Mouse (Mus musculus): ENCODE measurements around the gene Gm29797. TPM values are rescaled to one million over a fixed set of nuclear protein-coding genes. Genes with fewer than 3 reads are reported as not detected.
A peak's percentile ranks its signal among the peaks of the same experiment; 100 is the strongest.

Gm29797 gene
- polyA plus RNA-seq, 1 experiment from 2014 or later, result not detected

DNA sequence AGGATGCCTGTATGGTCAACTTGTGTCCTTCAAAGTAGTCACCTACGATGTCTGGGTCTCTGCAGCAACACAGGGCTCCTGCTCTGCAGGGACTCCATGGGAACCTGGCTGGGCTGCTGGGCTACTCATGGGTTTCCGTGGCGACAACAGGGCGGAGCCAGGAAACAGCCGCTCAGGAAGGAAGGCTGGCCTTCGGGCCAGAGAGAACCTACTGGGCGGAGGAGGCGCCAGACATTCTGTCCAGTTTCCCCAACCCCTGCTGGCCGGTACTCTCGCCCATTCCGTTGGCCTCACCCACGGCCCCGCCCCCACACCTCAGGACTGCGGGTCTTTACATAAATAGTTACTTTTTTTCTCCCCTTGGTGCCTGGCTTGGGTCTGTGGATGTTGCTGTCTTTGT lies 18.6 kb downstream of the Gm29797 start:
- Histone ChIP-seq H3K9ac (replicated peaks; ENCODE audit: low read depth) (peak overlapping the region; percentile 23; the same call in 1 of the 2 replicates), H3K36me3 (ENCODE audit: insufficient read depth, low read length) (no peaks in the 10 kb centered on the region), H3K27me3 (replicated peaks; ENCODE audit: insufficient read depth, low read length) (peaks cover 22% of the 10 kb centered on the region), H3K9me3 (ENCODE audit: low read length) (no peaks in the 10 kb centered on the region), H3K27ac (ENCODE audit: low read length) (peak overlapping the region; percentile 76), H3K4me3 (ENCODE audit: low read depth, low read length) (no peak overlapping the region), H3K4me1 (ENCODE audit: insufficient read depth, low read depth, low read length) (peaks cover 11% of the 10 kb centered on the region; the same call in 1 of the 2 replicates), H3K4me2 (replicated peaks; ENCODE audit: low read depth, low read length) (peak overlapping the region; percentile 39)
- peak; percentile 85 for DNase-seq (ENCODE audit: low spot score)
- TF ChIP-seq EP300 (IDR thresholded peaks at IDR 0.05), result peak; percentile 87
- TF ChIP-seq CTCF (IDR thresholded peaks at IDR 0.05), result peak; percentile 41
- ATAC-seq, result peak; percentile 47
- WGBS, result 1% methylated on average over 14 of the region's 14 CpGs

DNA sequence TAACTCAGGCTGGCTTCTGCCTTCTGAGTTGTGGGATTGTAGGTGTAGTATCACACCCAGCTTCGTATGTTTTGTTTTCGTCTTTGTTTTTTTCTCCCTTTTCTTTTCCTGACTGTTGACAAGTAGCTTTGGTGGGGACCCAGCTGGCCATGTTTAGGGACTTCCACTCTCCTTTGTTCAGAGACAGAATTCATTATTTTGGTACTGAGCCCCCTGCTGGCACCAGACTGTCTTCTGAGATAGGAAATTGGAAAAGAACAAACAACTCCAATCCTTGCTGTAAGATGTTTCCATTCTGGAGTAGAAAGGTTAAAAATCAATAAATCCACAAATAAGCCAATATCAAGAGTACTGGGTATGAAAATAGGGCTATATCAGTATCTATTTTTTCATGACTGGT lies 19.6 kb downstream of the Gm29797 start:
- peak; percentile 26 for DNase-seq (ENCODE audit: low spot score)
- H3K9ac ChIP-seq (replicated peaks; ENCODE audit: low read depth), result no peak overlapping the region
- H3K9me3 ChIP-seq (ENCODE audit: low read length), result no peaks in the 10 kb centered on the region
- ATAC-seq, result no peak
- peak overlapping the region; percentile 76 for H3K27ac ChIP-seq (ENCODE audit: low read length)
- H3K36me3 ChIP-seq (ENCODE audit: insufficient read depth, low read length), result no peaks in the 10 kb centered on the region
- no peak overlapping the region for H3K4me3 ChIP-seq (ENCODE audit: low read depth, low read length)
- H3K27me3 ChIP-seq (replicated peaks; ENCODE audit: insufficient read depth, low read length), result peaks cover 12% of the 10 kb centered on the region
- TF ChIP-seq CTCF (IDR thresholded peaks at IDR 0.05), result peak; percentile 51
- TF ChIP-seq EP300 (IDR thresholded peaks at IDR 0.05), result no peak
- peaks cover 5% of the 10 kb centered on the region; the same call in 1 of the 2 replicates for H3K4me1 ChIP-seq (ENCODE audit: insufficient read depth, low read depth, low read length)
- H3K4me2 ChIP-seq (replicated peaks; ENCODE audit: low read depth, low read length), result no peak overlapping the region; the same call in 1 of the 2 replicates
- 40% methylated on average over 2 of the region's 2 CpGs for WGBS

- Histone ChIP-seq H3K4me3 (ENCODE audit: low read depth, low read length) (no peak overlapping the region), H3K27me3 (replicated peaks; ENCODE audit: insufficient read depth, low read length) (peaks cover 5% of the 10 kb centered on the region; the same call in 1 of the 2 replicates), H3K9ac (replicated peaks; ENCODE audit: low read depth) (no peak overlapping the region), H3K9me3 (ENCODE audit: low read length) (no peaks in the 10 kb centered on the region), H3K4me2 (replicated peaks; ENCODE audit: low read depth, low read length) (no peak overlapping the region), H3K36me3 (ENCODE audit: insufficient read depth, low read length) (no peaks in the 10 kb centered on the region), H3K4me1 (ENCODE audit: insufficient read depth, low read depth, low read length) (peaks cover 5% of the 10 kb centered on the region; the same call in 1 of the 2 replicates), H3K27ac (ENCODE audit: low read length) (peak overlapping the region; percentile 76)
- DNase-seq (ENCODE audit: low spot score) (peak; percentile 64), ATAC-seq (peak; percentile 60)
- 58% methylated on average over 5 of the region's 5 CpGs for WGBS
- peak; percentile 60 for TF ChIP-seq EP300 (IDR thresholded peaks at IDR 0.05)
- TF ChIP-seq CTCF (IDR thresholded peaks at IDR 0.05), result peak; percentile 66
Observed at GRCm38 (mm10) chr2:181677096-181677754, 20.4 kb downstream of the Gm29797 start.

DNA sequence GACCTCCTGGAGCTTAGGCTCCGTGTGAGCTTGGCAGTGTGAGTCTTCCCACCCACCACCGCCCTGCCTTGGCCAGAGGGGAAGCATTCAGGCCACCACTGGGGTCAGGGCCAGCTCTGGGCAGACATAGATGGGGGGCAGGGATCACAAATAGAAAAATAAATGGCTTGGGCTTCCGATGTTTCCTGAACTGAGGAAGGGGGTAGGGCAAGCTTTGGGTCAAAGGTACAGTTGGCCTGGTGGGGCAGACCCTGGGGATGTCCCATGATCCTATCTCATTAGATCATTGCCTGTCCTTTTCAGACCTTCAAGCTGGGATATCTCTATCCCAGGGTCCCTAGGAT lies 20.9 kb downstream of the Gm29797 start:
- H3K4me1 ChIP-seq (ENCODE audit: insufficient read depth, low read depth, low read length), result peaks cover 5% of the 10 kb centered on the region; the same call in 1 of the 2 replicates
- no peak; the same call in 1 of the 2 replicates for TF ChIP-seq CTCF (IDR thresholded peaks at IDR 0.05)
- TF ChIP-seq EP300 (IDR thresholded peaks at IDR 0.05), result peak; percentile 24
- no peaks in the 10 kb centered on the region for H3K9me3 ChIP-seq (ENCODE audit: low read length)
- H3K36me3 ChIP-seq (ENCODE audit: insufficient read depth, low read length), result no peaks in the 10 kb centered on the region
- no peak overlapping the region for H3K9ac ChIP-seq (replicated peaks; ENCODE audit: low read depth)
- ATAC-seq (peak; percentile 45), DNase-seq (ENCODE audit: low spot score) (peak; percentile 32)
- 0 out of 2 replicates have a peak, but pooled peaks cover under 1% of the 10 kb centered on the region for H3K27me3 ChIP-seq (replicated peaks; ENCODE audit: insufficient read depth, low read length)
- peak overlapping the region; percentile 75 for H3K27ac ChIP-seq (ENCODE audit: low read length)
- no peak overlapping the region for H3K4me3 ChIP-seq (ENCODE audit: low read depth, low read length)
- no peak overlapping the region for H3K4me2 ChIP-seq (replicated peaks; ENCODE audit: low read depth, low read length)
- 32% methylated on average over 3 of the region's 3 CpGs for WGBS

- no peak overlapping the region for H3K27ac ChIP-seq (ENCODE audit: low read length)
- H3K4me2 ChIP-seq (replicated peaks; ENCODE audit: low read depth, low read length), result no peak overlapping the region
- H3K4me3 ChIP-seq (ENCODE audit: low read depth, low read length), result no peak overlapping the region
- H3K9ac ChIP-seq (replicated peaks; ENCODE audit: low read depth), result no peak overlapping the region
- no peaks in the 10 kb centered on the region for H3K27me3 ChIP-seq (replicated peaks; ENCODE audit: insufficient read depth, low read length)
- no peaks in the 10 kb centered on the region for H3K36me3 ChIP-seq (ENCODE audit: insufficient read depth, low read length)
- TF ChIP-seq CTCF (IDR thresholded peaks at IDR 0.05), result peak; percentile 99
- no peak for TF ChIP-seq EP300 (IDR thresholded peaks at IDR 0.05)
- DNase-seq (ENCODE audit: low spot score) (peak; percentile 94), ATAC-seq (peak; percentile 71)
- H3K9me3 ChIP-seq (ENCODE audit: low read length), result no peaks in the 10 kb centered on the region
- WGBS, result 43% methylated on average over 1 of the region's 1 CpGs
- peaks cover 5% of the 10 kb centered on the region; the same call in 1 of the 2 replicates for H3K4me1 ChIP-seq (ENCODE audit: insufficient read depth, low read depth, low read length)
Observed at GRCm38 (mm10) chr2:181678780-181679179, 21.9 kb downstream of the Gm29797 start.

GRCm38 (mm10) chr2:181679951-181680715 lies 23.3 kb downstream of the Gm29797 start, which contains the start of gene Tcea2:
Tcea2 (plus strand) TSS chr2:181680310.
- H3K27ac ChIP-seq (ENCODE audit: low read length), result no peak within 1 kb of the TSS
- H3K27me3 ChIP-seq (replicated peaks; ENCODE audit: insufficient read depth, low read length), result no peaks in the 10 kb centered on the region
- H3K9ac ChIP-seq (replicated peaks; ENCODE audit: low read depth), result peak within 1 kb of the TSS; percentile 63
- DNase-seq (ENCODE audit: low spot score), result peak; percentile 82
- H3K9me3 ChIP-seq (ENCODE audit: low read length), result no peaks in the 10 kb centered on the region
- peak within 1 kb of the TSS; percentile 59 for H3K4me3 ChIP-seq (ENCODE audit: low read depth, low read length)
- H3K36me3 ChIP-seq (ENCODE audit: insufficient read depth, low read length), result no peaks in the 10 kb centered on the region
- H3K4me1 ChIP-seq (ENCODE audit: insufficient read depth, low read depth, low read length), result peaks cover 5% of the 10 kb centered on the region; the same call in 1 of the 2 replicates
- under 1% methylated on average over 53 of the region's 69 CpGs for WGBS
- H3K4me2 ChIP-seq (replicated peaks; ENCODE audit: low read depth, low read length), result peak within 1 kb of the TSS; percentile 98
- TF ChIP-seq EP300 (IDR thresholded peaks at IDR 0.05), result no peak
- peak; percentile 36 for TF ChIP-seq CTCF (IDR thresholded peaks at IDR 0.05)
- peak; percentile 48 for ATAC-seq

Measured in lung, postnatal 0 days (tissue).